ENCODE assay signal across 10 mouse cellular contexts in the genomic region with DNA sequence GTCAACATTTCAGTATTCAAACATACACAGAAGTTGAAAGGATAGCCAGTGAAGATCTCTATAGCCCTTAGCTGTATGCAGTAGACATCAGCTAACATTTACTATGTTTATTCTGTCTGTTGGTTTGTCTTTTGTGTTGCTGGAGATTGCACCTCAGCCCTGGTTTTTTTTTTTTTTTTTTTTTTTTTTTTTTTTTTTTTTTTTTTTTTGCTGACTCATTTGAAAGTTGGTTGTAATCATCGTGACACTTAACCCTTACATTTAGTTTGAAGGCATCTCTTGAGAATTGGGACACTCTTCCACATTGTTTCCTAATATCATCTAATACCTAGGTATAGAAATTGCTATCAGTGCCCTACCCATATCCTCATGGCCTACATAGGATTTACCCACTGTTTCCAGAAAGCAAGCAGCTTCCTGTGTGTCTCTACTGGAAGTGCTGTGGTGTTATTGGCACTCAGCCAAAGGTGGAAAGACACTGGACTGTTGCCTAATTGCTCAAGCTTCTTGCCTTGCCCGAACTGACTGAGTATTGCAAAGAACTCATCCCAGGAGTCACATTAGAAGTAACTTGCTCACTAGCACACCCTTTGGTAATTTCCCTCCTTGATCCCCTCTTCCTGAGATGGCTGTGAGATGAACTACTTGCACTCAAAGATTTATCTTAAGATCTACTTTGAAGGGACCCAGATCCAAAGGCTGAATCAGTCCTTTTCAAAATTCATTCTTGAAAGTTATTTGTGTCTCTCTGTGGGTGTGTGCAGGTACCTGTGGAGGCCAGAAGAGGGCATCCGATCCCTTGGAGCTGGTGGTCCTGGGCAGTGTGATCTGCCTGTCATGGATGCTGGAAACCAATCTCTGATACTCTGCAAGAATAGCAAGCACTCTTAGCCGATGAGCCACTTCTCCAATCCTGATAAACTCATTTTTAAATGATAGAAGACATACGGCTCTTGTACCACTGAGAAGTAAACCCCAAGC. TPM values are rescaled to one million over a fixed set of nuclear protein-coding genes. Genes with fewer than 3 reads are reported as not detected.
DNase-seq lines count a peak whose midpoint lies in the region; TF ChIP-seq lines count a peak whose summit lies in the region.
"Had no signal": no experiment of that assay in that cellular context is flagged by ENCODE, and none has a peak within 500 bp of the region (broad histone marks: within the 10 kb centered on the region; RNA-seq: fewer than 3 reads in every experiment).

No protein-coding gene starts in this region.

- peaks cover 13% of the 10 kb centered on the region for H3K4me1 ChIP-seq in lung, adult 2 months (ENCODE audit: control insufficient read depth, insufficient read depth, low read length)

- H3K4me3 ChIP-seq in lung, adult 2 months (replicated peaks; ENCODE audit: extremely low read depth, low read depth, low read length): no peak overlapping the region

- no peak for TF ChIP-seq POLR2A in lung, adult 2 months (IDR thresholded peaks at IDR 0.05; ENCODE audit: borderline replicate concordance, extremely low read depth, low read depth, low read length)

- peak; percentile 56 for TF ChIP-seq CTCF in lung, adult 2 months (IDR thresholded peaks at IDR 0.05; ENCODE audit: insufficient read depth, low read length)

- peak; percentile 40 for DNase-seq in gastrocnemius, adult 18-20 months (ENCODE audit: low spot score)
- no peak for DNase-seq in gastrocnemius, postnatal 10 days
- peak; percentile 44 for DNase-seq in A20 (ENCODE audit: low read depth, low spot score)
- DNase-seq in adrenal gland, postnatal 36 days: peak; percentile 41 to 45
- DNase-seq in lung, adult 2 months: no peak
- DNase-seq in urinary bladder, adult 2 months (ENCODE audit: low spot score): no peak
- no peak for DNase-seq in left cerebral cortex, adult 8-10 months (ENCODE audit: low spot score in 2 of 2)
- DNase-seq in layer of hippocampus, adult 11-12 months (ENCODE audit: low spot score): no peak

- 42% methylated on average over 5 of the region's 5 CpGs for WGBS in lung, adult 2 months

RNA-seq across cellular contexts. Expression of gene Tmigd1, which starts 1.9 kb away (rescaled TPM):
- total RNA-seq in gastrocnemius, adult 18-20 months (2021): not detected
- under 1 TPM; 0.41 to 0.52 TPM for total RNA-seq in gastrocnemius, postnatal 10 days (2021)
- total RNA-seq in adrenal gland, postnatal 36 days (2021): 1 to 10 TPM in 1 of 2 experiments, under 1 TPM in 1; 0.66 to 1.1 TPM
- 0.10 and 0.39 TPM in 2 replicates for polyA plus RNA-seq in lung, adult 2 months (2012; rRNA removed)
- 0.74 and 0.93 TPM in 2 replicates for polyA plus RNA-seq in urinary bladder, adult 2 months (2012; rRNA removed)
- not detected for total RNA-seq in left cerebral cortex, adult 8-10 months (2022)
- polyA plus RNA-seq: limb, embryonic 11.5 days; neural tube, embryonic 14.5 days had no signal

RNA-seq across cellular contexts. Expression of gene Blmh, which starts 24.6 kb away (rescaled TPM):
- total RNA-seq in gastrocnemius, adult 18-20 months (2021): 10 to 100 TPM; 24.8 to 29.5 TPM
- total RNA-seq in gastrocnemius, postnatal 10 days (2021): 10 to 100 TPM; 59.2 to 63.5 TPM
- 10 to 100 TPM; 45.2 to 57.2 TPM for total RNA-seq in adrenal gland, postnatal 36 days (2021)
- 10.4 and 20.1 TPM in 2 replicates for polyA plus RNA-seq in lung, adult 2 months (2012; rRNA removed)
- 25.8 and 34.6 TPM in 2 replicates for polyA plus RNA-seq in urinary bladder, adult 2 months (2012; rRNA removed)
- total RNA-seq in left cerebral cortex, adult 8-10 months (2022): 10 to 100 TPM; 65.4 to 69.3 (median 68.7) TPM

RNA-seq across cellular contexts. Expression of gene Cpd, which starts 53.2 kb away (rescaled TPM):
- total RNA-seq in gastrocnemius, adult 18-20 months (2021): 10 to 100 TPM; 26.2 to 29.0 TPM
- 10 to 100 TPM; 53.7 to 59.6 TPM for total RNA-seq in gastrocnemius, postnatal 10 days (2021)
- 10 to 100 TPM; 42.1 to 47.6 TPM for total RNA-seq in adrenal gland, postnatal 36 days (2021)
- polyA plus RNA-seq in lung, adult 2 months (2012; rRNA removed): 36.9 and 49.0 TPM in 2 replicates
- 36.3 and 41.4 TPM in 2 replicates for polyA plus RNA-seq in urinary bladder, adult 2 months (2012; rRNA removed)
- 10 to 100 TPM; 53.6 to 58.6 (median 54.1) TPM for total RNA-seq in left cerebral cortex, adult 8-10 months (2022)

Comparison
In these comparisons a context has a peak if more than half of its experiments do, and no peak if none do; other contexts are left out.
1. DNase-seq: peak in gastrocnemius, adult 18-20 months (single experiment), A20 (single experiment) and adrenal gland, postnatal 36 days (2 of 2); none in gastrocnemius, postnatal 10 days (single experiment), lung, adult 2 months (single experiment), urinary bladder, adult 2 months (single experiment), left cerebral cortex, adult 8-10 months (0 of 2) and layer of hippocampus, adult 11-12 months (single experiment).